Mouse (Mus musculus) CH12.LX (cell line): ENCODE results near the gene Htr1d. TPM values are rescaled to one million over a fixed set of nuclear protein-coding genes. Genes with fewer than 3 reads are reported as not detected.

Source experiments
- DNase-seq: peaks from one replicate; pipeline ENCODE4 v3.0.0-alpha.2; 2013; ENCODE audit errors: extremely low read depth
- H3K27ac ChIP-seq: 2 replicates; pipeline ENCODE4 v1.5.1; 2012; ENCODE audit warnings: low read depth, mild to moderate bottlenecking, control low read depth, moderate library complexity; ENCODE audit not compliant: insufficient read depth
- H3K27me3 ChIP-seq: replicated peaks from 2 replicates; pipeline ENCODE3; 2012; ENCODE audit warnings: inconsistent platforms
- H3K36me3 ChIP-seq, 2 experiments: replicated peaks in 1 of 2; 2 replicates each; pipeline versions ENCODE3 to v1.6.1; 2012; ENCODE audit warnings: inconsistent platforms in 1 of 2, low read length in 1 of 2, mild to moderate bottlenecking in 1 of 2, mixed read lengths in 1 of 2, moderate library complexity in 1 of 2; ENCODE audit not compliant: control insufficient read depth in 1 of 2, insufficient read depth in 1 of 2
- H3K4me1 ChIP-seq, 2 experiments: 2 replicates each; pipeline ENCODE4 v1.6.1; 2012; ENCODE audit warnings: inconsistent platforms in 1 of 2, moderate library complexity in 1 of 2; ENCODE audit not compliant: insufficient read depth in 2 of 2, control insufficient read depth in 1 of 2
- H3K4me2 ChIP-seq: 2 replicates; pipeline ENCODE4 v1.6.1; 2012; ENCODE audit warnings: low read depth, mild to moderate bottlenecking, control low read depth; ENCODE audit not compliant: poor library complexity, insufficient read depth, severe bottlenecking
- H3K4me3 ChIP-seq, 3 experiments: fragments of 150-350 bp in 1 of 3; sonication (generic) in 1 of 3; replicated peaks in 1 of 3; 2 replicates each; pipeline versions ENCODE3 to v1.5.1; 2011 to 2012; ENCODE audit warnings: low read depth in 2 of 3, low read length in 2 of 3, mild to moderate bottlenecking in 2 of 3, moderate library complexity in 2 of 3, control low read depth in 1 of 3, improper control_type of control experiment in 1 of 3, inconsistent platforms in 1 of 3, mixed read lengths in 1 of 3; ENCODE audit not compliant: poor library complexity in 1 of 3
- H3K79me2 ChIP-seq: replicated peaks from 2 replicates; pipeline ENCODE4 v1.6.1; 2012; ENCODE audit warnings: mild to moderate bottlenecking, moderate library complexity; ENCODE audit not compliant: control insufficient read depth, poor library complexity, insufficient read depth, severe bottlenecking; ENCODE audit errors: extremely low read depth
- H3K9ac ChIP-seq: 2 replicates; pipeline ENCODE4 v1.6.1; 2012; ENCODE audit warnings: low read depth, mild to moderate bottlenecking, control low read depth, moderate library complexity; ENCODE audit not compliant: insufficient read depth
- H3K9me3 ChIP-seq: replicated peaks from 2 replicates; pipeline ENCODE3; 2012; ENCODE audit warnings: low read length, inconsistent platforms, mixed read lengths
- BHLHE40 ChIP-seq: IDR thresholded peaks from 2 replicates; pipeline ENCODE4 v1.6.1; 2011; ENCODE audit warnings: mild to moderate bottlenecking, low read depth, low read length, improper control_type of control experiment
- CHD2 ChIP-seq: IDR thresholded peaks from 2 replicates; pipeline ENCODE4 v1.6.1; 2011; ENCODE audit warnings: low read length, improper control_type of control experiment
- CTCF ChIP-seq, 2 experiments: IDR thresholded peaks in 1 of 2; conservative IDR thresholded peaks in 1 of 2; 2 replicates each; pipeline ENCODE4 v1.5.1; 2011 to 2012; ENCODE audit warnings: low read depth in 2 of 2, low read length in 2 of 2, improper control_type of control experiment in 1 of 2, inconsistent platforms in 1 of 2, mild to moderate bottlenecking in 1 of 2, moderate library complexity in 1 of 2
- E2F4 ChIP-seq: IDR thresholded peaks from 2 replicates; pipeline ENCODE4 v1.6.1; 2011; ENCODE audit warnings: low read depth, low read length, improper control_type of control experiment; ENCODE audit not compliant: insufficient replicate concordance
- ELF1 ChIP-seq: IDR thresholded peaks from 2 replicates; pipeline ENCODE4 v1.6.1; 2014; ENCODE audit warnings: low read depth, mild to moderate bottlenecking, inconsistent platforms, low read length, improper control_type of control experiment
- EP300 ChIP-seq: IDR thresholded peaks from 2 replicates; pipeline ENCODE4 v1.6.1; 2011; ENCODE audit warnings: low read length, improper control_type of control experiment
- HCFC1 ChIP-seq: IDR thresholded peaks from 2 replicates; pipeline ENCODE4 v1.6.1; 2012; ENCODE audit warnings: low read depth, mild to moderate bottlenecking, inconsistent platforms, low read length, improper control_type of control experiment
- IRF4 ChIP-seq: IDR thresholded peaks from 2 replicates; pipeline ENCODE4 v1.6.1; 2014; ENCODE audit warnings: low read depth, mild to moderate bottlenecking, inconsistent platforms, low read length, improper control_type of control experiment
- JUN ChIP-seq: IDR thresholded peaks from 2 replicates; pipeline ENCODE4 v1.6.1; 2011; ENCODE audit warnings: low read depth, mild to moderate bottlenecking, low read length, improper control_type of control experiment, moderate library complexity; ENCODE audit not compliant: insufficient read depth
- JUND ChIP-seq: conservative IDR thresholded peaks from 2 replicates; pipeline ENCODE4 v1.6.1; 2011; ENCODE audit warnings: low read depth, low read length, improper control_type of control experiment
- MAFK ChIP-seq: IDR thresholded peaks from 2 replicates; pipeline ENCODE4 v1.6.1; 2011; ENCODE audit warnings: low read length, improper control_type of control experiment; ENCODE audit not compliant: insufficient replicate concordance
- MAX ChIP-seq: IDR thresholded peaks from 2 replicates; pipeline ENCODE4 v1.6.1; 2011; ENCODE audit warnings: low read length, improper control_type of control experiment
- MAZ ChIP-seq: IDR thresholded peaks from 2 replicates; pipeline ENCODE4 v1.6.1; 2012; ENCODE audit warnings: low read depth, mild to moderate bottlenecking, inconsistent platforms, low read length, improper control_type of control experiment, moderate library complexity
- MEF2A ChIP-seq: IDR thresholded peaks from 2 replicates; pipeline ENCODE4 v1.6.1; 2014; ENCODE audit warnings: low read depth, mild to moderate bottlenecking, inconsistent platforms, low read length, improper control_type of control experiment, borderline replicate concordance
- MXI1 ChIP-seq: IDR thresholded peaks from 2 replicates; pipeline ENCODE4 v1.6.1; 2011; ENCODE audit warnings: mild to moderate bottlenecking, low read depth, low read length, improper control_type of control experiment
- NELFE ChIP-seq: IDR thresholded peaks from 2 replicates; pipeline ENCODE4 v1.6.1; 2011; ENCODE audit warnings: low read depth, low read length, improper control_type of control experiment
- PAX5 ChIP-seq: IDR thresholded peaks from 2 replicates; pipeline ENCODE4 v1.6.1; 2012; ENCODE audit warnings: low read length, inconsistent platforms, mixed read lengths
- POLR2A ChIP-seq: IDR thresholded peaks from 2 replicates; pipeline ENCODE4 v1.6.1; 2011; ENCODE audit warnings: low read depth, mild to moderate bottlenecking, improper control_type of control experiment, low read length
- POLR2AphosphoS2 ChIP-seq: IDR thresholded peaks from 2 replicates; pipeline ENCODE4 v1.6.1; 2011; ENCODE audit warnings: low read depth, low read length, improper control_type of control experiment
- RAD21 ChIP-seq: IDR thresholded peaks from 2 replicates; pipeline ENCODE4 v1.6.1; 2011; ENCODE audit warnings: low read depth, mild to moderate bottlenecking, low read length, improper control_type of control experiment, moderate library complexity
- SMC3 ChIP-seq: IDR thresholded peaks from 2 replicates; pipeline ENCODE4 v1.6.1; 2011; ENCODE audit warnings: low read depth, low read length, improper control_type of control experiment
- TCF12 ChIP-seq: IDR thresholded peaks from 2 replicates; pipeline ENCODE4 v1.6.1; 2014; ENCODE audit warnings: low read depth, mild to moderate bottlenecking, inconsistent platforms, low read length, improper control_type of control experiment
- UBTF ChIP-seq: IDR thresholded peaks from 2 replicates; pipeline ENCODE4 v1.6.1; 2012; ENCODE audit warnings: low read depth, mild to moderate bottlenecking, inconsistent platforms, low read length, improper control_type of control experiment, moderate library complexity
- USF1 ChIP-seq: IDR thresholded peaks from 2 replicates; pipeline ENCODE4 v1.6.1; 2014; ENCODE audit warnings: low read depth, mild to moderate bottlenecking, inconsistent platforms, low read length, improper control_type of control experiment
- ZC3H11A ChIP-seq: IDR thresholded peaks from 2 replicates; pipeline ENCODE4 v1.6.1; 2012; ENCODE audit warnings: low read depth, mild to moderate bottlenecking, inconsistent platforms, low read length, improper control_type of control experiment
- ZMIZ1 ChIP-seq: IDR thresholded peaks from 2 replicates; pipeline ENCODE4 v1.6.1; 2012; ENCODE audit warnings: low read depth, mild to moderate bottlenecking, inconsistent platforms, low read length, improper control_type of control experiment
- dilution Hi-C: fragments of 300-500 bp; cut with MboI; formaldehyde crosslinking; loops from 2 replicates; pipeline ENCODE4 v1.14.3; 2020; ENCODE audit warnings: low sequenced_read_pairs; ENCODE audit not compliant: extremely low pct_unique_long_range_greater_than_20kb, extremely low pct_ligation_motif_present
- in situ Hi-C: fragments of 300-500 bp; cut with MboI; formaldehyde crosslinking; loops from 3 replicates; pipeline ENCODE4 v1.14.3; 2019; ENCODE audit warnings: low sequenced_read_pairs, low pct_ligation_motif_present, low pct_unique_long_range_greater_than_20kb, mixed read lengths
- polyA plus RNA-seq: library from polyadenylated mRNA; unstranded; fragments of >175 nt; gene quantifications from 2 replicates; pipeline ENCODE4 v1.2.1, GENCODE M21; 2012; ENCODE audit warnings: low read depth; ENCODE audit not compliant: insufficient read length
- total RNA-seq, 2 experiments: library from RNA; depleted of rRNA; stranded (reverse); fragments of 300-350 nt in 1 of 2; fragments of >200 nt in 1 of 2; gene quantifications; 2 replicates each; pipeline ENCODE4 v1.2.3; 2012 to 2014

The Htr1d gene
- total and polyA plus RNA-seq, 3 experiments = not detected

GRCm38 (mm10) chr4:136452286-136452685, 29.0 kb downstream of the Htr1d start:
- H3K79me2 ChIP-seq = no peaks in the 10 kb centered on the region
- H3K27ac ChIP-seq = no peak overlapping the region
- H3K4me3 ChIP-seq = no peak overlapping the region
- H3K36me3 ChIP-seq = no peaks in the 10 kb centered on the region
- H3K27me3 ChIP-seq = no peaks in the 10 kb centered on the region
- DNase-seq = no peak
- no peak overlapping the region for H3K4me2 ChIP-seq
- H3K9me3 ChIP-seq = no peaks in the 10 kb centered on the region
- H3K4me1 ChIP-seq = peaks cover 0 to 5% of the 10 kb centered on the region in 2 experiments; a peak in 2 of 4 replicates
- dilution Hi-C loops (no loop called here), in situ Hi-C loops (loop anchor here (10.0 kb wide), 1 partner anchor 53 kb away; no protein-coding TSS in a partner anchor)
- TF ChIP-seq EP300 = no peak
- no peak for TF ChIP-seq CTCF (conservative IDR thresholded peaks at IDR 0.05 in 1 of 2, IDR thresholded peaks at IDR 0.05 in 1 of 2; ENCODE audit: low read depth in 2 of 2, low read length in 2 of 2)
- TF ChIP-seq MAZ = no peak
- no peak for TF ChIP-seq ZMIZ1
- no peak for TF ChIP-seq POLR2AphosphoS2
- H3K9ac ChIP-seq = no peak overlapping the region

GRCm38 (mm10) chr4:136452792-136453191, 29.5 kb downstream of the Htr1d start:
- in situ Hi-C loops = loop anchor here (10.0 kb wide), 1 partner anchor 52 kb away; no protein-coding TSS in a partner anchor
- no peaks in the 10 kb centered on the region for H3K27me3 ChIP-seq
- dilution Hi-C loops = no loop called here
- no peak overlapping the region for H3K9ac ChIP-seq
- no peak overlapping the region for H3K4me2 ChIP-seq
- peaks cover 0 to 5% of the 10 kb centered on the region in 2 experiments; a peak in 2 of 4 replicates for H3K4me1 ChIP-seq
- no peak for TF ChIP-seq ZC3H11A
- no peak for TF ChIP-seq HCFC1
- no peak for TF ChIP-seq CHD2
- TF ChIP-seq MEF2A = no peak
- TF ChIP-seq MAX = no peak
- H3K27ac ChIP-seq = no peak overlapping the region
- no peaks in the 10 kb centered on the region for H3K79me2 ChIP-seq
- H3K4me3 ChIP-seq = no peak overlapping the region
- no peaks in the 10 kb centered on the region for H3K9me3 ChIP-seq
- DNase-seq = no peak
- no peaks in the 10 kb centered on the region for H3K36me3 ChIP-seq

- H3K4me3 ChIP-seq = peak overlapping the region in 2 of 3 experiments; percentile 14 to 22
- no peaks in the 10 kb centered on the region for H3K36me3 ChIP-seq
- H3K79me2 ChIP-seq = no peaks in the 10 kb centered on the region
- H3K9me3 ChIP-seq = no peaks in the 10 kb centered on the region
- H3K4me2 ChIP-seq = peak overlapping the region; percentile 66
- no peak overlapping the region for H3K27ac ChIP-seq
- peak overlapping the region; percentile 30; the same call in 1 of the 2 replicates for H3K9ac ChIP-seq
- H3K4me1 ChIP-seq = peaks cover 0 to 5% of the 10 kb centered on the region in 2 experiments; a peak in 2 of 4 replicates
- no peaks in the 10 kb centered on the region for H3K27me3 ChIP-seq
- in situ Hi-C loops = loop anchor here (10.0 kb wide), 1 partner anchor 50 kb away; no protein-coding TSS in a partner anchor
- TF ChIP-seq POLR2A (no peak), MAX (no peak), CTCF (conservative IDR thresholded peaks at IDR 0.05 in 1 of 2, IDR thresholded peaks at IDR 0.05 in 1 of 2; ENCODE audit: low read depth in 2 of 2, low read length in 2 of 2) (peak; percentile 81 to 93), ZC3H11A (peak; percentile 69), IRF4 (peak; percentile 55; the same call in 1 of the 2 replicates), MEF2A (no peak), JUND (no peak), POLR2AphosphoS2 (no peak), USF1 (no peak), CHD2 (no peak), SMC3 (peak; percentile 92), E2F4 (no peak), PAX5 (no peak), ELF1 (0 out of 2 replicates have a peak, but pooled peaks have one; percentile 34), MXI1 (no peak; the same call in 1 of the 2 replicates), UBTF (no peak), JUN (no peak), BHLHE40 (no peak), TCF12 (no peak), NELFE (no peak), RAD21 (peak; percentile 90), MAFK (no peak)
- TF ChIP-seq, all 38 proteins: peak for 6
- dilution Hi-C loops = no loop called here
- DNase-seq = peak; percentile 61
These were observed 31.5 kb downstream of the Htr1d start for GRCm38 (mm10) chr4:136454850-136455260.
